Mouse (Mus musculus) lung, adult 18-20 months (tissue): Measurements from ENCODE around the gene Abce1.
A peak's percentile ranks its signal among the peaks of the same experiment; 100 is the strongest.

ENCODE experiments used
- DNase-seq, 2 experiments: peaks; one replicate each; pipeline ENCODE4 v3.0.0; 2022; ENCODE audit warnings: mixed read lengths in 2 of 2

Abce1 gene

GRCm38 (mm10) chr8:79639586-79640451 is 71.7 kb downstream of the Abce1 start, which contains the start of gene Otud4:
TSS of gene Otud4 (plus strand) at chr8:79639618.
- peak; percentile 44 to 55 for DNase-seq

GRCm38 (mm10) chr8:79638707-79639549 is 72.6 kb downstream of the Abce1 start:
- DNase-seq, result peak; percentile 99

GRCm38 (mm10) chr8:79638001-79638706 is 73.4 kb downstream of the Abce1 start:
- DNase-seq, result peak in 1 of 2 experiments; percentile 24

- DNase-seq, result no peak
Measured at GRCm38 (mm10) chr8:79637237-79637636, 74.3 kb downstream of the Abce1 start.

DNA sequence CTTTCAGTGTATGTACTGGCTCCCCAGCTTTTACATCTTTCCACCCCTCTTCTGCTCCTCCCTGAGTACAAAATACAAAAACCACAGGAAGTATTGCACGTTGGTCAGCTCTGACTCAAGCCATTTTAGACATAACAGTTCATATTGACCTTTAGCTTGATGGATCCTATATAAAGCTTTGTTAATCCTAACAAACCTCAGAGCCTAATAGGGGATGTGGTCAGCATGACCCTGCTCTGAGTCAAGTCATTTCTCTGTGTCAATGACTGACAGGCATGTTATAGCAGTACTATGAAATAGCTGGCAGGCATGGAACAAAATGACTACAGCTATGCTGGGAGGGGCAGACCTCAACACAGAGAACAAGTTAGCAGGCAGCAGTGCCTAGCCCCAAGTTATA is 75.4 kb downstream of the Abce1 start:
- no peak for DNase-seq

DNA sequence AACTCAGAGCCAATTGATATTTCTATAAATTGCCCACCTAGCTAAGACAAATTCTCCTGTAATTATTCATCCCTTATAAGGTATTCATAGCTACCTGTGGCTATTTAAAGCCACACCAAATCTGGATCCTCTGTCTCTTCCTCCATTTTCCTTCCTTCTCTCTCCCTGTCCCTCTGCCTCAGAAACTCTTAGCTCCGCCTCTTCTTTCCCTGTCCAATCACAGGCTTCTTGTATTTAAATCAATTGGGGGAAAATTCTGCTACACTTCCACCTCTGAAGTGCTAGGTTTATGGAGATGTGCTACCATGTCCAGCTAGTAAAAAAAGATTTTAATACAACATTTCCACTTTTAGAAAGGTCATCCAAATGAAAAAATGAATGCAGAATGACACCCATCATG is 76.0 kb downstream of the Abce1 start:
- DNase-seq, result no peak
